Mouse (Mus musculus) ovary, postnatal 10 days (tissue): ENCODE results near the gene Trappc6b.
A peak's percentile ranks its signal among the peaks of the same experiment; 100 is the strongest.
"Not testable (repeated sequence)": the region's sequence is repeated elsewhere in the genome, so short reads cannot be mapped to it uniquely, and the experiment has no call there.

Source experiments
- DNase-seq: peaks from one replicate; pipeline ENCODE4 v3.0.0; 2022; ENCODE audit warnings: low spot score

The Trappc6b gene

GRCm38 (mm10) chr12:59060993-59061595, at the start of gene Trappc6b:
Gene Trappc6b (minus strand): TSS chr12:59061472.
- peak; percentile 51 for DNase-seq

- DNase-seq = no peak
These were observed 46.7 kb upstream of the Trappc6b start for GRCm38 (mm10) chr12:59107926-59108325.

- DNase-seq = no peak
These were observed 45.2 kb upstream of the Trappc6b start for GRCm38 (mm10) chr12:59106491-59106890.

GRCm38 (mm10) chr12:59105914-59106313, 44.6 kb upstream of the Trappc6b start:
- no peak for DNase-seq

- DNase-seq = no peak
These were observed 43.5 kb upstream of the Trappc6b start for GRCm38 (mm10) chr12:59104771-59105170.

GRCm38 (mm10) chr12:59095104-59096025, 34.1 kb upstream of the Trappc6b start, which contains the start of gene Mia2:
Gene Mia2 (plus strand): TSS chr12:59095799.
- no peak for DNase-seq

- no peak for DNase-seq
These were observed 32.3 kb upstream of the Trappc6b start for GRCm38 (mm10) chr12:59093543-59093942.

GRCm38 (mm10) chr12:59086171-59086570, 24.9 kb upstream of the Trappc6b start:
- no peak for DNase-seq

- DNase-seq = no peak
These were observed 23.2 kb upstream of the Trappc6b start for GRCm38 (mm10) chr12:59084446-59084845.

GRCm38 (mm10) chr12:59080461-59080860, 19.2 kb upstream of the Trappc6b start:
- DNase-seq = no peak

- no peak for DNase-seq
These were observed 16.6 kb upstream of the Trappc6b start for GRCm38 (mm10) chr12:59077883-59078282.

- no peak for DNase-seq
These were observed 15.7 kb upstream of the Trappc6b start for GRCm38 (mm10) chr12:59076996-59077395.

- DNase-seq = no peak
These were observed 12.8 kb upstream of the Trappc6b start for GRCm38 (mm10) chr12:59074052-59074451.

GRCm38 (mm10) chr12:59072286-59072685, 11.0 kb upstream of the Trappc6b start:
- no peak for DNase-seq

- no peak for DNase-seq
These were observed 7.5 kb upstream of the Trappc6b start for GRCm38 (mm10) chr12:59068791-59069190.

GRCm38 (mm10) chr12:59067095-59067494, 5.8 kb upstream of the Trappc6b start:
- DNase-seq = no peak

GRCm38 (mm10) chr12:59066448-59067077, 5.3 kb upstream of the Trappc6b start, which contains the start of gene Pnn:
Gene Pnn (plus strand): TSS chr12:59066884.
- peak; percentile 88 for DNase-seq

GRCm38 (mm10) chr12:59065776-59066175, 4.5 kb upstream of the Trappc6b start:
- DNase-seq = no peak

- no peak for DNase-seq
These were observed 3.6 kb upstream of the Trappc6b start for GRCm38 (mm10) chr12:59064837-59065236.

- no peak for DNase-seq
These were observed 950 bp downstream of the Trappc6b start for GRCm38 (mm10) chr12:59060322-59060721.

- not testable (repeated sequence) for DNase-seq
These were observed 3.0 kb downstream of the Trappc6b start for GRCm38 (mm10) chr12:59058242-59058641.

- DNase-seq = no peak
These were observed 5.0 kb downstream of the Trappc6b start for GRCm38 (mm10) chr12:59056222-59056621.
